Mouse (Mus musculus) liver, postnatal 0 days (tissue): ENCODE data around the gene Sox18.

ENCODE experiments used
- CTCF ChIP-seq: sonication (generic); IDR thresholded peaks from 2 replicates; pipeline ENCODE4 v1.5.1; 2016; ENCODE audit warnings: antibody characterized with exemption, low read depth
- EP300 ChIP-seq: IDR thresholded peaks from 2 replicates; pipeline ENCODE4 v1.6.1; 2016; ENCODE audit warnings: antibody characterized with exemption, low read depth, mild to moderate bottlenecking

DNA sequence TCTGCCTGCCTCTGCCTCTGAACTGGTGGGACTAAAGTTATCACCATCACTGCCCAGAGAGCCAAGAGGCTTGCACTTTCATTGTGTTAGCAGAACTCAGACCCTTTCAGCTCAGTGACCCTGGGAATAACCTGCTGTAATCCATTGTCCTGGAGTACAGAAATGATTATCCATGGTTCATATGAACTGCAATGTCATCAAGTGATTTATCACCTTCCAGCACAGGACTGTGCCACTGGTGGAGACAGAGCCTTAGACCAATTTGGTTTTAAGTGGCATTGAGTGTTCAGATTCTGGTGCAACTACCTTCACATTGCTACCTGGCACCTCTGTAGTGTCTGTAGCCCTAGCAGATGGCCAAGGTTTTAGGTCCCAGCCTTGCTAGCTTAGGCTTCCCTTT, 18.4 kb downstream of the Sox18 start:
- TF ChIP-seq CTCF (no peak), EP300 (no peak)
